Mouse (Mus musculus) ES-E14 (cell line): ENCODE measurements around the gene Ifnar1.

Source experiments
- CHD2 ChIP-seq: IDR thresholded peaks from 2 replicates; pipeline ENCODE4 v1.6.1; 2014; ENCODE audit warnings: mild to moderate bottlenecking, low read depth, low read length, inconsistent platforms
- HCFC1 ChIP-seq: IDR thresholded peaks from 2 replicates; pipeline ENCODE4 v1.6.1; 2012; ENCODE audit warnings: low read length, inconsistent platforms, borderline replicate concordance; ENCODE audit not compliant: insufficient read depth
- MAFK ChIP-seq: IDR thresholded peaks from 2 replicates; pipeline ENCODE4 v1.6.1; 2014; ENCODE audit warnings: mild to moderate bottlenecking, low read depth, low read length, inconsistent platforms; ENCODE audit not compliant: insufficient read depth
- ZC3H11A ChIP-seq: IDR thresholded peaks from 2 replicates; pipeline ENCODE4 v1.6.1; 2012; ENCODE audit warnings: low read depth, mild to moderate bottlenecking, inconsistent platforms, low read length, borderline replicate concordance

DNA sequence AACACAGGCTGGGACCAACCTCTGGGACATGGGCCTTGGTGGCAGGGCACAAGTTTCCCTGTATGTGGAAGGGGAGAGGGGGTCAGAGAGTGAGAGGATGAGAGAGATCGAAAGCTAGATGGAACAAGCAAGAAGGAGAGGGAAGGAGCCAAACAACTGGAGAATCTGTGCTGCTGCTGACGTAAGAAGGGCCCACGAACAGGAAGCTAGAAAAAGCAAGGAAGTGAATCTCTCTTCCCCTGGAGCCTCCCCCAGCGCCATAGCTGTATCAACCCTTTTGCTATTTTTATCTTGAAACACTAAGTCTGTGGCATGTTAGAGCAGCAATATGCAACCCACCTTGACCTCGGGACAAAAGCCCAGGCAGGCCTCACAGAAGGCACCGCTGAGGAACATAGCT lies 53.0 kb downstream of the Ifnar1 start:
- TF ChIP-seq ZC3H11A, result no peak
- TF ChIP-seq HCFC1, result no peak
- no peak for TF ChIP-seq CHD2
- no peak for TF ChIP-seq MAFK
